Mouse (Mus musculus): ENCODE results near the gene Enah.

Enah gene

GRCm38 (mm10) chr1:181872639-181873038 is 147.2 kb downstream of the Enah start:
- no peaks in the 10 kb centered on the region for H3K36me3 ChIP-seq (ENCODE audit: insufficient read depth, low read length)

GRCm38 (mm10) chr1:181866429-181867280 is 153.1 kb downstream of the Enah start:
- H3K9me3 ChIP-seq (ENCODE audit: low read length), result peaks cover 15% of the 10 kb centered on the region
- H3K27me3 ChIP-seq (ENCODE audit: insufficient read depth, low read length), result no peaks in the 10 kb centered on the region
- H3K4me3 ChIP-seq (replicated peaks; ENCODE audit: low read length), result no peak overlapping the region
- peaks cover 56% of the 10 kb centered on the region for H3K4me1 ChIP-seq (replicated peaks; ENCODE audit: low read depth, low read length)
- H3K36me3 ChIP-seq (ENCODE audit: insufficient read depth, low read length), result no peaks in the 10 kb centered on the region
- TF ChIP-seq CTCF (conservative IDR thresholded peaks at IDR 0.05; ENCODE audit: low read length) (peak; percentile 56), POU5F1 (IDR thresholded peaks at IDR 0.05; ENCODE audit: borderline replicate concordance, low read length) (no peak)

More at GRCm38 (mm10) chr1:181872639-181873038, 147.2 kb downstream of the Enah start:
- peaks cover 26% of the 10 kb centered on the region for H3K9me3 ChIP-seq (ENCODE audit: low read length)
- no peaks in the 10 kb centered on the region for H3K27me3 ChIP-seq (ENCODE audit: insufficient read depth, low read length)
- TF ChIP-seq CTCF (conservative IDR thresholded peaks at IDR 0.05; ENCODE audit: low read length) (no peak), NANOG (IDR thresholded peaks at IDR 0.05; ENCODE audit: borderline replicate concordance, low read length) (no peak), POU5F1 (IDR thresholded peaks at IDR 0.05; ENCODE audit: borderline replicate concordance, low read length) (no peak)
- H3K4me1 ChIP-seq (replicated peaks; ENCODE audit: low read depth, low read length), result peaks cover 10% of the 10 kb centered on the region
- H3K4me3 ChIP-seq (replicated peaks; ENCODE audit: low read length), result no peak overlapping the region

GRCm38 (mm10) chr1:181865863-181866216 is 153.9 kb downstream of the Enah start:
- no peak for TF ChIP-seq NANOG (IDR thresholded peaks at IDR 0.05; ENCODE audit: borderline replicate concordance, low read length)
- no peak for TF ChIP-seq CTCF (conservative IDR thresholded peaks at IDR 0.05; ENCODE audit: low read length)
- TF ChIP-seq POU5F1 (IDR thresholded peaks at IDR 0.05; ENCODE audit: borderline replicate concordance, low read length), result no peak
- Histone ChIP-seq H3K36me3 (ENCODE audit: insufficient read depth, low read length) (no peaks in the 10 kb centered on the region), H3K4me3 (replicated peaks; ENCODE audit: low read length) (no peak overlapping the region)

GRCm38 (mm10) chr1:181864971-181865862 is 154.6 kb downstream of the Enah start:
- peaks cover 10% of the 10 kb centered on the region for H3K9me3 ChIP-seq (ENCODE audit: low read length)
- peaks cover 70% of the 10 kb centered on the region for H3K4me1 ChIP-seq (replicated peaks; ENCODE audit: low read depth, low read length)
- no peaks in the 10 kb centered on the region for H3K36me3 ChIP-seq (ENCODE audit: insufficient read depth, low read length)
- TF ChIP-seq CTCF (conservative IDR thresholded peaks at IDR 0.05; ENCODE audit: low read length) (no peak), NANOG (IDR thresholded peaks at IDR 0.05; ENCODE audit: borderline replicate concordance, low read length) (no peak), POU5F1 (IDR thresholded peaks at IDR 0.05; ENCODE audit: borderline replicate concordance, low read length) (no peak)
- H3K27me3 ChIP-seq (ENCODE audit: insufficient read depth, low read length), result no peaks in the 10 kb centered on the region
- peak overlapping the region; percentile 41; the same call in 1 of the 2 replicates for H3K4me3 ChIP-seq (replicated peaks; ENCODE audit: low read length)

More at GRCm38 (mm10) chr1:181865863-181866216, 153.9 kb downstream of the Enah start:
- peaks cover 13% of the 10 kb centered on the region for H3K9me3 ChIP-seq (ENCODE audit: low read length)
- peaks cover 64% of the 10 kb centered on the region for H3K4me1 ChIP-seq (replicated peaks; ENCODE audit: low read depth, low read length)
- H3K27me3 ChIP-seq (ENCODE audit: insufficient read depth, low read length), result no peaks in the 10 kb centered on the region

DNA sequence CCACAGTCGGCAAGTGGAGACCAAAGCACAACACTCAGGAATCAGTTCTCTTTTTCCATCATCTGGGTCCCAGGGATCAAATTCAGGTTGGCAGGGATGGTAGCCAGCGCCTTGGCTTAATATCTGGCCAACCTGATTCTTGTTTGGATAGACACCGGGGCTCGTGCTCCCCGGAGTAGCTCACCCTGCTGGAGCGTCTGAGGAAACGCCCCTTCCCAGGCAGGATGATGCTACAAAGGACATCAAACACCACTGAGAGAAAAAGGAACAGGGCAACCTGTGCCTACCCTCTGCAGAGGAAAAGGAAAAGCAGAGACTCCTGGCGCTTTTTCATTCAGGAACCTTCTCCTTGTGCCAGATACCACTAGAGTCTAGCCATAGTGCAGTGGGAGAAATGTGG is 156.4 kb downstream of the Enah start:
- H3K4me3 ChIP-seq (replicated peaks; ENCODE audit: low read length), result peak overlapping the region; percentile 43; the same call in 1 of the 2 replicates
- H3K9me3 ChIP-seq (ENCODE audit: low read length), result peaks cover 8% of the 10 kb centered on the region
- H3K36me3 ChIP-seq (ENCODE audit: insufficient read depth, low read length), result no peaks in the 10 kb centered on the region
- TF ChIP-seq POU5F1 (IDR thresholded peaks at IDR 0.05; ENCODE audit: borderline replicate concordance, low read length) (no peak), NANOG (IDR thresholded peaks at IDR 0.05; ENCODE audit: borderline replicate concordance, low read length) (no peak), CTCF (conservative IDR thresholded peaks at IDR 0.05; ENCODE audit: low read length) (no peak)
- no peaks in the 10 kb centered on the region for H3K27me3 ChIP-seq (ENCODE audit: insufficient read depth, low read length)
- H3K4me1 ChIP-seq (replicated peaks; ENCODE audit: low read depth, low read length), result peaks cover 86% of the 10 kb centered on the region

DNA sequence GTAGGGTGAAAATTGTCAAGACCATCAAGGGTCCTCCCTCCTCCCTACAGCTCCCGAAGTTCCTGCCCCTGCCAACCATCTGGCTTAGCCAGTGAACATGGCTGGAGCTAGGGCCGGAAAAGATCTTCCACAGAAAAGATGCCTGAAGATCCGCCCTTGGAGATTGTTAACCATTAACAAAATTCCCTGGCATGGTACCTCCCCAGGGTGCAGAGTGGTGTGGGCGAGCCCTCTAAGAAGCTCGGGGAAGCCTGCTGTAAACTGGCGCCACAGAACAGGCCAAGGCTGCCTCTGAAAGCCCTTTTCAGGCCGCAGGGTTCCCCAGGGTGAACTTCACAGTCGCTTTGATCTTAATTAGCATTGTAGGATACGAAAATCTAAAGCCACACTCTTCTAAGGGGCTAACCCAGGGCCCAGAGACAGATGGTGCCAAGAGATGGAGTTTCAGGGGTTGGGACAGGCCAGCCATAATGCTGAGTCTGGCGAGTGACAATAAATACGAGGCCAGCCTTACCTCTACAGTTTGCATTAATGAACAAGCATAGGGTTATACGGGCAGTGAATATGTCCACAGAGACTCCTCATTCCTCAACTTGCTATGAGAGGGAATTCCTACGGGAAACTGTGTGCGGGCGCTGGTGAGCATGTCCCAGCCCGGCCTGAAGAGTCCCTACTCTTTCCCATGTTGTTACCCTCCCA is 157.0 kb downstream of the Enah start:
- H3K27me3 ChIP-seq (ENCODE audit: insufficient read depth, low read length), result no peaks in the 10 kb centered on the region
- peak overlapping the region; percentile 43 for H3K4me3 ChIP-seq (replicated peaks; ENCODE audit: low read length)
- H3K36me3 ChIP-seq (ENCODE audit: insufficient read depth, low read length), result no peaks in the 10 kb centered on the region
- no peak for TF ChIP-seq CTCF (conservative IDR thresholded peaks at IDR 0.05; ENCODE audit: low read length)
- no peak for TF ChIP-seq NANOG (IDR thresholded peaks at IDR 0.05; ENCODE audit: borderline replicate concordance, low read length)
- TF ChIP-seq POU5F1 (IDR thresholded peaks at IDR 0.05; ENCODE audit: borderline replicate concordance, low read length), result no peak
- peaks cover 11% of the 10 kb centered on the region for H3K9me3 ChIP-seq (ENCODE audit: low read length)
- peaks cover 89% of the 10 kb centered on the region for H3K4me1 ChIP-seq (replicated peaks; ENCODE audit: low read depth, low read length)

- Histone ChIP-seq H3K36me3 (ENCODE audit: insufficient read depth, low read length) (no peaks in the 10 kb centered on the region), H3K27me3 (ENCODE audit: insufficient read depth, low read length) (no peaks in the 10 kb centered on the region), H3K9me3 (ENCODE audit: low read length) (peaks cover 19% of the 10 kb centered on the region), H3K4me1 (replicated peaks; ENCODE audit: low read depth, low read length) (peaks cover 80% of the 10 kb centered on the region), H3K4me3 (replicated peaks; ENCODE audit: low read length) (no peak overlapping the region)
- no peak for TF ChIP-seq POU5F1 (IDR thresholded peaks at IDR 0.05; ENCODE audit: borderline replicate concordance, low read length)
- TF ChIP-seq CTCF (conservative IDR thresholded peaks at IDR 0.05; ENCODE audit: low read length), result no peak
- no peak for TF ChIP-seq NANOG (IDR thresholded peaks at IDR 0.05; ENCODE audit: borderline replicate concordance, low read length)
These were observed 158.4 kb downstream of the Enah start for GRCm38 (mm10) chr1:181861181-181861902.
